Mouse (Mus musculus) G1E (cell line): ENCODE measurements around the gene Pcolce2. TPM values are rescaled to one million over a fixed set of nuclear protein-coding genes. Genes with fewer than 3 reads are reported as not detected.
A peak's percentile ranks its signal among the peaks of the same experiment; 100 is the strongest.

Experiments used
- ATAC-seq: 2 replicates; pipeline ENCODE4 v1.8.0; 2016; ENCODE audit warnings: mild to moderate bottlenecking; ENCODE audit not compliant: insufficient number of reproducible peaks, poor library complexity, low FRiP score, severe bottlenecking; ENCODE audit errors: extremely low read depth
- DNase-seq: peaks from one replicate; pipeline ENCODE4 v3.0.0; 2012; ENCODE audit warnings: low spot score
- H3K27me3 ChIP-seq: 2 replicates; pipeline ENCODE4 v1.6.1; 2012; ENCODE audit warnings: mild to moderate bottlenecking, low read length, inconsistent platforms; ENCODE audit not compliant: insufficient read depth
- H3K36me3 ChIP-seq: replicated peaks from 2 replicates; pipeline ENCODE3; 2012; ENCODE audit warnings: mild to moderate bottlenecking, inconsistent platforms
- H3K4me1 ChIP-seq: 2 replicates; pipeline ENCODE4 v1.6.1; 2012; ENCODE audit warnings: low read depth, low read length, inconsistent platforms, mixed read lengths; ENCODE audit not compliant: insufficient read depth
- H3K4me3 ChIP-seq: 2 replicates; pipeline ENCODE4 v1.5.1; 2012; ENCODE audit warnings: low read depth, mild to moderate bottlenecking, inconsistent platforms, low read length, moderate library complexity, mixed read lengths
- H3K9me3 ChIP-seq: replicated peaks from 2 replicates; pipeline ENCODE4 v1.6.1; 2012; ENCODE audit warnings: inconsistent platforms
- CTCF ChIP-seq: IDR thresholded peaks from 2 replicates; pipeline ENCODE4 v1.5.1; 2012; ENCODE audit warnings: low read depth, low read length, inconsistent platforms, mixed read lengths
- GATA1 ChIP-seq: IDR thresholded peaks from 2 replicates; pipeline ENCODE4 v1.6.1; 2012; ENCODE audit warnings: borderline replicate concordance, low read length, inconsistent platforms, mixed read lengths
- GATA2 ChIP-seq: IDR thresholded peaks from 2 replicates; pipeline ENCODE4 v1.6.1; 2012; ENCODE audit warnings: low read depth, low read length, inconsistent platforms, borderline replicate concordance
- POLR2AphosphoS5 ChIP-seq: IDR thresholded peaks from 2 replicates; pipeline ENCODE4 v1.6.1; 2012; ENCODE audit warnings: low read depth, low read length, inconsistent platforms; ENCODE audit not compliant: insufficient replicate concordance
- TAL1 ChIP-seq: conservative IDR thresholded peaks from 2 replicates; pipeline ENCODE4 v1.6.1; 2012; ENCODE audit warnings: low read depth, low read length, inconsistent platforms, mixed read lengths
- polyA plus RNA-seq: library from polyadenylated mRNA; stranded (reverse); fragments of >175 nt; gene quantifications from 2 replicates; pipeline ENCODE4 v1.2.3, GENCODE M21; 2012
- total RNA-seq, 2 experiments: library from RNA; stranded (forward) in 1 of 2; stranded (reverse) in 1 of 2; fragments of 200-1000 nt in 1 of 2; fragments of >200 nt in 1 of 2; fragmentation: Nextera tagmentation in 1 of 2; gene quantifications; 2 replicates each; pipeline ENCODE4 v1.2.3; 2014 to 2017

The Pcolce2 gene
- total and polyA plus RNA-seq, 3 experiments = 0.05 TPM; not detected in 2

GRCm38 (mm10) chr9:95680691-95681090 is 43.3 kb downstream of the Pcolce2 start:
- ATAC-seq (no peak), DNase-seq (no peak)
- Histone ChIP-seq H3K27me3 (no peaks in the 10 kb centered on the region; the same call in 1 of the 2 replicates), H3K9me3 (peaks cover 2% of the 10 kb centered on the region; the same call in 1 of the 2 replicates), H3K4me3 (no peak overlapping the region), H3K4me1 (no peaks in the 10 kb centered on the region), H3K36me3 (no peaks in the 10 kb centered on the region)
- TF ChIP-seq GATA2 = no peak
- TF ChIP-seq GATA1 = no peak
- no peak for TF ChIP-seq TAL1
- TF ChIP-seq CTCF = no peak
- no peak for TF ChIP-seq POLR2AphosphoS5

- TF ChIP-seq POLR2AphosphoS5 (no peak), CTCF (no peak), GATA1 (no peak), TAL1 (no peak), GATA2 (no peak)
Observed at GRCm38 (mm10) chr9:95685660-95686440, 48.4 kb downstream of the Pcolce2 start.

GRCm38 (mm10) chr9:95688064-95688463 is 50.7 kb downstream of the Pcolce2 start:
- peak; percentile 8 for DNase-seq
- H3K36me3 ChIP-seq = no peaks in the 10 kb centered on the region
- H3K9me3 ChIP-seq = no peaks in the 10 kb centered on the region
- no peaks in the 10 kb centered on the region; the same call in 1 of the 2 replicates for H3K27me3 ChIP-seq
- no peaks in the 10 kb centered on the region for H3K4me1 ChIP-seq
- no peak overlapping the region for H3K4me3 ChIP-seq
- no peak for ATAC-seq
- peak; percentile 24; the same call in 1 of the 2 replicates for TF ChIP-seq CTCF
- no peak for TF ChIP-seq GATA1
- TF ChIP-seq TAL1 = no peak
- no peak for TF ChIP-seq POLR2AphosphoS5

More at GRCm38 (mm10) chr9:95685660-95686440, 48.4 kb downstream of the Pcolce2 start:
- Histone ChIP-seq H3K27me3 (no peaks in the 10 kb centered on the region; the same call in 1 of the 2 replicates), H3K9me3 (no peaks in the 10 kb centered on the region), H3K36me3 (no peaks in the 10 kb centered on the region), H3K4me1 (no peaks in the 10 kb centered on the region), H3K4me3 (no peak overlapping the region)
- DNase-seq (no peak), ATAC-seq (no peak)

GRCm38 (mm10) chr9:95692823-95693222 is 55.4 kb downstream of the Pcolce2 start:
- Histone ChIP-seq H3K4me1 (no peaks in the 10 kb centered on the region), H3K36me3 (no peaks in the 10 kb centered on the region), H3K9me3 (no peaks in the 10 kb centered on the region), H3K4me3 (no peak overlapping the region), H3K27me3 (no peaks in the 10 kb centered on the region)
- TF ChIP-seq GATA1 = no peak
- DNase-seq = no peak
- ATAC-seq = no peak

GRCm38 (mm10) chr9:95693528-95694100 is 56.2 kb downstream of the Pcolce2 start:
- TF ChIP-seq TAL1 = no peak
- TF ChIP-seq CTCF = no peak
- TF ChIP-seq POLR2AphosphoS5 = no peak
- TF ChIP-seq GATA1 = no peak
- TF ChIP-seq GATA2 = no peak
- ATAC-seq (no peak), DNase-seq (no peak)
- no peaks in the 10 kb centered on the region for H3K4me1 ChIP-seq
- no peaks in the 10 kb centered on the region for H3K27me3 ChIP-seq
- H3K9me3 ChIP-seq = no peaks in the 10 kb centered on the region
- H3K4me3 ChIP-seq = no peak overlapping the region
- H3K36me3 ChIP-seq = no peaks in the 10 kb centered on the region

GRCm38 (mm10) chr9:95694526-95694925 is 57.1 kb downstream of the Pcolce2 start:
- Histone ChIP-seq H3K36me3 (no peaks in the 10 kb centered on the region), H3K4me1 (no peaks in the 10 kb centered on the region), H3K27me3 (no peaks in the 10 kb centered on the region), H3K9me3 (no peaks in the 10 kb centered on the region), H3K4me3 (no peak overlapping the region)
- ATAC-seq (no peak), DNase-seq (no peak)
- TF ChIP-seq TAL1 = no peak
- no peak for TF ChIP-seq GATA1
- TF ChIP-seq POLR2AphosphoS5 = no peak
- TF ChIP-seq CTCF = no peak
- TF ChIP-seq GATA2 = no peak

GRCm38 (mm10) chr9:95695023-95695422 is 57.6 kb downstream of the Pcolce2 start:
- no peaks in the 10 kb centered on the region for H3K9me3 ChIP-seq
- no peak overlapping the region for H3K4me3 ChIP-seq
- no peaks in the 10 kb centered on the region for H3K36me3 ChIP-seq
- H3K4me1 ChIP-seq = no peaks in the 10 kb centered on the region
- ATAC-seq (no peak), DNase-seq (no peak)
- H3K27me3 ChIP-seq = no peaks in the 10 kb centered on the region
- TF ChIP-seq TAL1 (no peak), CTCF (no peak), GATA2 (no peak)
